Mouse (Mus musculus) heart, postnatal 4 days (tissue): ENCODE results near the gene D17H6S53E. TPM values are rescaled to one million over a fixed set of nuclear protein-coding genes. Genes with fewer than 3 reads are reported as not detected.

Experiments used
- DNase-seq: peaks from one replicate; pipeline ENCODE4 v3.0.0; 2021
- total RNA-seq, 2 experiments: library from RNA; stranded (reverse); gene quantifications; 2 replicates each; pipeline ENCODE4 v1.2.3; 2021

Gene D17H6S53E
- total RNA-seq, 2 experiments from 2014 or later, result 26.6 to 27.3 TPM

GRCm38 (mm10) chr17:35133517-35133916 is 7.3 kb downstream of the D17H6S53E start:
- no peak for DNase-seq

- peak; percentile 95 for DNase-seq
Observed at GRCm38 (mm10) chr17:35134801-35135590, 8.8 kb downstream of the D17H6S53E start, which contains the start of gene Bag6. Bag6 (plus strand) TSS chr17:35135178.

GRCm38 (mm10) chr17:35135591-35136320 is 9.6 kb downstream of the D17H6S53E start:
- DNase-seq, result no peak

- no peak for DNase-seq
Observed at GRCm38 (mm10) chr17:35139269-35139668, 13.1 kb downstream of the D17H6S53E start.

GRCm38 (mm10) chr17:35140490-35140996 is 14.4 kb downstream of the D17H6S53E start:
- no peak for DNase-seq

GRCm38 (mm10) chr17:35141971-35142370 is 15.8 kb downstream of the D17H6S53E start:
- DNase-seq, result no peak

- no peak for DNase-seq
Observed at GRCm38 (mm10) chr17:35146139-35146538, 20.0 kb downstream of the D17H6S53E start.

- DNase-seq, result no peak
Observed at GRCm38 (mm10) chr17:35147348-35147747, 21.2 kb downstream of the D17H6S53E start.

GRCm38 (mm10) chr17:35147922-35148639 is 21.9 kb downstream of the D17H6S53E start:
- DNase-seq, result no peak

- no peak for DNase-seq
Observed at GRCm38 (mm10) chr17:35152121-35152520, 25.9 kb downstream of the D17H6S53E start.

- DNase-seq, result no peak
Observed at GRCm38 (mm10) chr17:35153077-35153476, 26.9 kb downstream of the D17H6S53E start.

- DNase-seq, result no peak
Observed at GRCm38 (mm10) chr17:35153931-35154330, 27.8 kb downstream of the D17H6S53E start.

- DNase-seq, result no peak
Observed at GRCm38 (mm10) chr17:35154616-35155015, 28.4 kb downstream of the D17H6S53E start.

- no peak for DNase-seq
Observed at GRCm38 (mm10) chr17:35155451-35155850, 29.3 kb downstream of the D17H6S53E start.

- no peak for DNase-seq
Observed at GRCm38 (mm10) chr17:35156461-35157200, 30.5 kb downstream of the D17H6S53E start.

GRCm38 (mm10) chr17:35157254-35157653 is 31.1 kb downstream of the D17H6S53E start:
- no peak for DNase-seq

GRCm38 (mm10) chr17:35157661-35158175 is 31.5 kb downstream of the D17H6S53E start:
- DNase-seq, result no peak

- no peak for DNase-seq
Observed at GRCm38 (mm10) chr17:35158850-35159593, 32.8 kb downstream of the D17H6S53E start.

- DNase-seq, result no peak
Observed at GRCm38 (mm10) chr17:35159638-35160037, 33.5 kb downstream of the D17H6S53E start.

GRCm38 (mm10) chr17:35161421-35161820 is 35.2 kb downstream of the D17H6S53E start:
- DNase-seq, result no peak

GRCm38 (mm10) chr17:35162121-35162520 is 35.9 kb downstream of the D17H6S53E start:
- no peak for DNase-seq
